Mouse (Mus musculus): Measurements from ENCODE around the gene Olfr639. TPM values are rescaled to one million over a fixed set of nuclear protein-coding genes. Genes with fewer than 3 reads are reported as not detected.

Olfr639 gene
- not detected in 2 replicates for polyA plus RNA-seq (2015; fragmentation: Nextera tagmentation; extraction: Ambion mirVana)

- no peaks in the 10 kb centered on the region for H3K27me3 ChIP-seq (replicated peaks)
- H3K9ac ChIP-seq = no peak within 1 kb of the TSS
- H3K4me3 ChIP-seq (replicated peaks) = no peak within 1 kb of the TSS
- no peaks in the 10 kb centered on the region for H3K36me3 ChIP-seq
- H3K27ac ChIP-seq = no peak within 1 kb of the TSS
- no peak within 1 kb of the TSS for H3K4me2 ChIP-seq
- no peak for ATAC-seq (ENCODE audit: insufficient read depth, low FRiP score, low read depth)
- H3K4me1 ChIP-seq = no peaks in the 10 kb centered on the region
- no peaks in the 10 kb centered on the region for H3K9me3 ChIP-seq
Observed at GRCm38 (mm10) chr7:104017203-104017602, at the start of gene Olfr639. Gene Olfr639 (minus strand): TSS chr7:104017303.

DNA sequence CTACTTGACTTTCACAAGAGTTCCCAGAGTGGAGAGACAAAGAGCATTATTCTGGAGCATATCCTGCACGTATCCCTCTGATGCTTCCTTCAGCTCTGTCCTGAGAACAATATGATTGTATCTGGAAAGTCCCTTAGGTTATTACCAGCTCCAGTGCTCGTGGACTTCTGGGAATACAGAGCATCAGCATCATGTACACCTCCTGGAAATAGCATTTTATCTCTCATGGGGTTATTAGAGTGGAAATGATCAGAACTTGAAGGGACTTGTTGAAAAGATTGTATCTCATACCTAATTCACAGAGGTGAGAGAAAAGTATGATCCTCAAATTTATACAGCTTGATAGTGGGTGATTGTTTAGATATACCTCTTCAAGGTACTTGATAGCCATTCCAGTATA is 44.2 kb upstream of the Olfr639 start, which contains the start of gene 4930516K23Rik:
TSS of gene 4930516K23Rik (minus strand) at position 101 of the 400 bp plus-strand sequence.
- WGBS = 46% methylated on average over 2 of the region's 2 CpGs
- no peak for ATAC-seq (ENCODE audit: insufficient read depth, low FRiP score, low read depth)
- no peak within 1 kb of the TSS for H3K27ac ChIP-seq
- no peaks in the 10 kb centered on the region for H3K9me3 ChIP-seq
- H3K36me3 ChIP-seq = no peaks in the 10 kb centered on the region
- no peak within 1 kb of the TSS for H3K9ac ChIP-seq
- H3K4me1 ChIP-seq = no peaks in the 10 kb centered on the region
- H3K27me3 ChIP-seq (replicated peaks) = no peaks in the 10 kb centered on the region
- no peak within 1 kb of the TSS for H3K4me3 ChIP-seq (replicated peaks)
- no peak within 1 kb of the TSS for H3K4me2 ChIP-seq

GRCm38 (mm10) chr7:104059215-104059614 is 42.1 kb upstream of the Olfr639 start:
- Histone ChIP-seq H3K9ac (no peak overlapping the region), H3K4me3 (replicated peaks) (no peak overlapping the region), H3K27me3 (replicated peaks) (no peaks in the 10 kb centered on the region), H3K4me2 (no peak overlapping the region), H3K27ac (no peak overlapping the region), H3K4me1 (no peaks in the 10 kb centered on the region), H3K9me3 (no peaks in the 10 kb centered on the region), H3K36me3 (no peaks in the 10 kb centered on the region)
- WGBS = 79% methylated on average over 1 of the region's 1 CpGs
- ATAC-seq (ENCODE audit: insufficient read depth, low FRiP score, low read depth) = no peak

GRCm38 (mm10) chr7:104052566-104052965 is 35.5 kb upstream of the Olfr639 start, which contains the start of gene Olfr642:
Gene Olfr642 (minus strand): TSS chr7:104052666.
- Histone ChIP-seq H3K27me3 (replicated peaks) (no peaks in the 10 kb centered on the region), H3K4me2 (no peak within 1 kb of the TSS), H3K9me3 (no peaks in the 10 kb centered on the region), H3K36me3 (no peaks in the 10 kb centered on the region), H3K4me3 (replicated peaks) (no peak within 1 kb of the TSS), H3K9ac (no peak within 1 kb of the TSS), H3K27ac (no peak within 1 kb of the TSS), H3K4me1 (no peaks in the 10 kb centered on the region)
- ATAC-seq (ENCODE audit: insufficient read depth, low FRiP score, low read depth) = no peak
- WGBS = 54% methylated on average over 1 of the region's 1 CpGs

DNA sequence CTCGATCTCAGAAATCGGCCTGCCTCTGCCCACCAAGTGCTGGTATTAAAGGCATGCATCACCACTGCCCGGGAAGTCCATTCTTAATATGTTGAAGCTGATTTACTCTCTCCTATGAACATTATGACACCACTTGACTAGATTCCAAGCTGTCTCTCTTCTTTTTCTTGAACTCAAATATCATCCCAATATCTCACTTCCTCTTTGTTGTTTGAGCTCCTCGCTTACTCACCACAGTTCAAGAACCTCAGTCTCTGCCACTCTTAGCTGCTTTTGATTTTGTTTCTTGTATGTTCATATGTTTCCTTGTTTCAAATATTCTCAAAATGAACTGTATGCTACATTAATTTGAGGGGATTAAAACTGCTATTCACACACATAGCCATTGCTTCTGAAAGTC is 33.6 kb upstream of the Olfr639 start:
- Histone ChIP-seq H3K4me2 (no peak overlapping the region), H3K9me3 (no peaks in the 10 kb centered on the region), H3K4me1 (no peaks in the 10 kb centered on the region), H3K4me3 (replicated peaks) (no peak overlapping the region), H3K36me3 (no peaks in the 10 kb centered on the region), H3K9ac (no peak overlapping the region), H3K27ac (no peak overlapping the region), H3K27me3 (replicated peaks) (no peaks in the 10 kb centered on the region)
- WGBS = 82% methylated on average over 4 of the region's 4 CpGs
- no peak for ATAC-seq (ENCODE audit: insufficient read depth, low FRiP score, low read depth)

DNA sequence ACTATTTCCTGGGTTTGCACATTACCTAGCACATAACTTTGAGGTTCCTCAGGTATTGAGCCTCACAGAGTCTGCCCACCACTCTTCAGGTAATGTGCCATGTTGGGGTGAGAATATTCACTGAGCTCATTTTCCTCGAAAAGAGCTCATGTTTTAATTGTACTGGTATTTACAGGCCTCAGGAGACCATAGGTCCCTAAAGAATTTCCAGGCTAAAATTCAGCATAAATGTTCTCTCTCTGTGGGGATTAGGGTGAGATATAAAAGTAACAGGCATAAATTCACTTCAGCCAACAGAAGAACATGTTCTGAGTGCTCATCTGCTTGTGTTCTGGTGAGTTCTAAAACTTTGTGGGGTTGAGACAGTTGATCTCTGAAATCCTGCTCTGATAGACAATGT is 18.0 kb upstream of the Olfr639 start, which contains the start of gene Olfr641:
TSS of gene Olfr641 (plus strand) at position 301 of the 400 bp plus-strand sequence.
- 76% methylated on average over 1 of the region's 1 CpGs for WGBS
- Histone ChIP-seq H3K27ac (no peak within 1 kb of the TSS), H3K4me3 (replicated peaks) (no peak within 1 kb of the TSS), H3K9me3 (no peaks in the 10 kb centered on the region), H3K4me1 (no peaks in the 10 kb centered on the region), H3K4me2 (no peak within 1 kb of the TSS), H3K36me3 (no peaks in the 10 kb centered on the region), H3K9ac (no peak within 1 kb of the TSS), H3K27me3 (replicated peaks) (no peaks in the 10 kb centered on the region)
- no peak for ATAC-seq (ENCODE audit: insufficient read depth, low FRiP score, low read depth)

DNA sequence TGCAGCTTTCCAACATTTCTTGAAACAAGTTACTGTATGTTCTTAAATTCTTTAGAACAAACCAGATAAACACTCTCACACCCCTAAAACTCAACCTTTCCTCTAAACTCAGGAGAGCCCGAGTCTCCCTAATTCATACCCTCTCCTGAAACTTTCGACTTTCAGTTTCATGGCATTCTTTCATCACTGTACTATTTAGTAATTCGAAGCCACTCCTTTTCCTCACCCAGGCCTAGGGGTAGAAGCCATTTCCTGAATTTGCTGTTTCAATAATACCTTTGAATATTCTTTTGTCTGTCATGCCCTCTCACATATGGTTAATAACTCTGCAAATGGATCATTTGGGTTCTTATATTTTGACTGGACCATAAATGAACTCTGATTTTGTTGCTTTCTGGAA is 9.9 kb upstream of the Olfr639 start:
- H3K4me2 ChIP-seq = no peak overlapping the region
- 78% methylated on average over 3 of the region's 3 CpGs for WGBS

DNA sequence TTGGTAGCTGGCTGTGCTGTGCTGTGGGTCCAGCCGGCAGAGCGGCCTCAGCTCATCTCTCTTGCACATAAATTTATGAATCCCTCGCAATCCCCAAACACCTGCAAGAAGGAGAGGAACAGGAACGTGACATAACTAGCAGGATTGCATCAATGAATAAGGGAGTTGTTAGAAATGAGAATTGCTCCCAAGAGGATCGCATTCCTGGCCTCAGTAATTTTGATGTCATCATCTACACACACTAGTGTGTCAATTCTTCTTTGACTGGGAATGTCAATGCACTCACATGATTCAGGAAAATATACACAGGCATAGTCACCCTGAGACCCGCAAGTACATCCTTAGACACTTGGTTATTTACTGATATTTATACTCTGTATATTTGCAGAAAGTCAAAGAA is 8.4 kb upstream of the Olfr639 start, which contains the start of gene Olfr640:
TSS of gene Olfr640 (minus strand) at position 101 of the 400 bp plus-strand sequence.
- Histone ChIP-seq H3K9ac (no peak within 1 kb of the TSS), H3K36me3 (no peaks in the 10 kb centered on the region), H3K9me3 (no peaks in the 10 kb centered on the region), H3K4me1 (no peaks in the 10 kb centered on the region), H3K27me3 (replicated peaks) (no peaks in the 10 kb centered on the region), H3K4me2 (no peak within 1 kb of the TSS), H3K4me3 (replicated peaks) (no peak within 1 kb of the TSS), H3K27ac (no peak within 1 kb of the TSS)
- no peak for ATAC-seq (ENCODE audit: insufficient read depth, low FRiP score, low read depth)
- 88% methylated on average over 6 of the region's 6 CpGs for WGBS

More for the DNA sequence above, 9.9 kb upstream of the Olfr639 start:
- H3K9ac ChIP-seq = no peak overlapping the region
- no peak overlapping the region for H3K4me3 ChIP-seq (replicated peaks)
- no peak overlapping the region for H3K27ac ChIP-seq
- ATAC-seq (ENCODE audit: insufficient read depth, low FRiP score, low read depth) = no peak
- H3K27me3 ChIP-seq (replicated peaks) = no peaks in the 10 kb centered on the region
- H3K4me1 ChIP-seq = no peaks in the 10 kb centered on the region
- H3K9me3 ChIP-seq = no peaks in the 10 kb centered on the region
- H3K36me3 ChIP-seq = no peaks in the 10 kb centered on the region

DNA sequence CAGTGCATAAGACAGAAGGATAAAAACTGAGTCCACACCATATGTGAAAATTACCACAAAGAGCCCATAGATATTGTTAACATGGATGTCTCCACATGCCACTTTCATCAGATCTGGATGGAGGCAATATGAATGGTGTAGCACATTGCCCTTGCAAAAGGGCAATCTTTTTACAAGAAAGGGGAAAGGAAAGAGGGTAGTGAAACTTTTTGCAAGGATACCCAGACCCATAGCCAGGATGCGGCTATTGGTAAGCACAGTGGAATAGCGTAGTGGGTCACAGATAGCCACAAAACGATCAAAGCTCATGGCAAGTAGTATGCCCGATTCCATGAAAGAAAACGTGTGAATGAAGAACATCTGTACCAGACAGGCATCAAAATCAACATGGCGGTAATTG is 4.5 kb upstream of the Olfr639 start:
- WGBS = 89% methylated on average over 6 of the region's 6 CpGs
- H3K9me3 ChIP-seq = no peaks in the 10 kb centered on the region
- no peak for ATAC-seq (ENCODE audit: insufficient read depth, low FRiP score, low read depth)
- no peak overlapping the region for H3K4me2 ChIP-seq
- no peak overlapping the region for H3K9ac ChIP-seq
- no peak overlapping the region for H3K4me3 ChIP-seq (replicated peaks)
- no peaks in the 10 kb centered on the region for H3K27me3 ChIP-seq (replicated peaks)
- H3K4me1 ChIP-seq = no peaks in the 10 kb centered on the region
- no peaks in the 10 kb centered on the region for H3K36me3 ChIP-seq
- no peak overlapping the region for H3K27ac ChIP-seq

DNA sequence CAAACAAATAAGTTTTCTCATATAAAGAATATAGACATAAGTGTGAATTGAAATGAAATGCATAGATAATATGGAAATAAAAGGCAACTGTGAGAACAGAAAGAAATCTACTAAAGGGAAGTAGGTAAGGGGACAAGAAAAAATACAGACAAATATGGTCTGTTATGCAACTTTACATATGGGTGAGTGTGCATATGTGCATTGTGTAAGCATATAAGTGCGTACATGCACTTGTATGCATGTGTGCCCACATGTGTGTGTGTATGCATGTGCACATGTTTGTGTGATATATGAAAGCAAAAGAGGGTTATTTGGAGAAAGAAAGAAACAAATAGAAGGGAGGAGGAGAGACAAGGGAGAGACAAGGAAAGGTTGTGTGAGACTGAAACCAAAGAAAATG is 1.9 kb upstream of the Olfr639 start:
- Histone ChIP-seq H3K27me3 (replicated peaks) (no peaks in the 10 kb centered on the region), H3K4me3 (replicated peaks) (no peak overlapping the region), H3K4me1 (no peaks in the 10 kb centered on the region), H3K9ac (no peak overlapping the region), H3K9me3 (no peaks in the 10 kb centered on the region), H3K27ac (no peak overlapping the region), H3K36me3 (no peaks in the 10 kb centered on the region), H3K4me2 (no peak overlapping the region)
- WGBS = 77% methylated on average over 1 of the region's 1 CpGs
- ATAC-seq (ENCODE audit: insufficient read depth, low FRiP score, low read depth) = no peak

DNA sequence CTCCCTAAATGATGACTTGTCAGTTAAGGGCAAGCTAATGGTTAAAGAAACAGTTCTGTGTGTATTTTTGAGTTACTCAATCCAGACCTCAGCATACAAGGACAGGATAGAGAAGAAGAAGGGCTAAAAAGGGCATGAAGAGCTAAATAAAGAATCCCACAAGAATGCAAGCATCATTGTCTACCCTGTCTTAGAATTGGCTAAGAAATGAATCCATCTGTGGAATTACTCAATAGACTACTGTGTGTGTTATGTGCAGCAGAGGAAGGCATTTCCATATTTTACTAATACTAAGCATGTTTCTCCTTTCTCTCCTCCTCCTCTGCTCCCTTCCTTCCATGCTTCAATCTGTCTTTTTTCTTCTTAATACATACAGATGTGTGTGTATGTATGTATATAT is 18.0 kb downstream of the Olfr639 start:
- Histone ChIP-seq H3K27ac (no peak overlapping the region), H3K36me3 (no peaks in the 10 kb centered on the region), H3K4me2 (no peak overlapping the region), H3K4me1 (no peaks in the 10 kb centered on the region), H3K9me3 (no peaks in the 10 kb centered on the region), H3K9ac (no peak overlapping the region), H3K27me3 (replicated peaks) (no peaks in the 10 kb centered on the region), H3K4me3 (replicated peaks) (no peak overlapping the region)
- no peak for ATAC-seq (ENCODE audit: insufficient read depth, low FRiP score, low read depth)

DNA sequence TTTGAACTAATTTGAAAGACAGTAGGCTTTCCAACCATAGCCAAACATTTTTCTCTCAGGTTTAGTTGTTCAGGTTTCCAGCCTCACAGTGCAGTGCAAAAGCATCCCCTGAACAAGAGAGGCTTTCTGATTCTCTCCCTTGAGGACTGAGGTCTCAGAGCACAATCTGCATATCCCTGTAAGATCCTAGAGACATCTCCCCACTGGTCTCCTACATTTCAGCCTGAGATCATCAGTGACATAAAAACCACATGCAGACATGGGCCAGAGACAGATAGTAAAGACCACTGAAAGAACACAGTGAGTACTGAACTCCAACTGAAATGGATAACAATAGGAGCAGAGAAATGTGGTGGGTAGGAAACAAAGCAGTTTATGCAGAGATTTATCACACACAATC is 18.7 kb downstream of the Olfr639 start, which contains the start of gene Olfr638:
TSS of gene Olfr638 (plus strand) at position 301 of the 400 bp plus-strand sequence.
- Histone ChIP-seq H3K4me2 (no peak within 1 kb of the TSS), H3K9ac (no peak within 1 kb of the TSS), H3K4me1 (no peaks in the 10 kb centered on the region), H3K4me3 (replicated peaks) (no peak within 1 kb of the TSS), H3K9me3 (no peaks in the 10 kb centered on the region), H3K27ac (no peak within 1 kb of the TSS), H3K36me3 (no peaks in the 10 kb centered on the region), H3K27me3 (replicated peaks) (no peaks in the 10 kb centered on the region)
- ATAC-seq (ENCODE audit: insufficient read depth, low FRiP score, low read depth) = no peak

GRCm38 (mm10) chr7:103971782-103972181 is 45.3 kb downstream of the Olfr639 start:
- H3K9ac ChIP-seq = no peak overlapping the region
- H3K27ac ChIP-seq = no peak overlapping the region
- no peak overlapping the region for H3K4me2 ChIP-seq
- no peaks in the 10 kb centered on the region for H3K9me3 ChIP-seq
- H3K4me3 ChIP-seq (replicated peaks) = no peak overlapping the region
- no peaks in the 10 kb centered on the region for H3K27me3 ChIP-seq (replicated peaks)
- no peaks in the 10 kb centered on the region for H3K36me3 ChIP-seq
- no peak for ATAC-seq (ENCODE audit: insufficient read depth, low FRiP score, low read depth)
- H3K4me1 ChIP-seq = no peaks in the 10 kb centered on the region
- WGBS = 73% methylated on average over 1 of the region's 1 CpGs
